Mouse (Mus musculus) cortical plate, adult 2 months (tissue): ENCODE data around the gene Phospho1. TPM values are rescaled to one million over a fixed set of nuclear protein-coding genes. Genes with fewer than 3 reads are reported as not detected.

Experiments used
- H3K27ac ChIP-seq: fragments of 200-500 bp; 2 replicates; pipeline ENCODE4 v1.5.1; 2012; ENCODE audit warnings: low read length, control low read depth, inconsistent platforms; ENCODE audit not compliant: insufficient read depth
- H3K4me1 ChIP-seq: fragments of 200-500 bp; 2 replicates; pipeline ENCODE4 v1.6.1; 2011; ENCODE audit warnings: low read length; ENCODE audit not compliant: control insufficient read depth, insufficient read depth
- H3K4me3 ChIP-seq: fragments of 200-500 bp; 2 replicates; pipeline ENCODE4 v1.5.1; 2011; ENCODE audit warnings: mild to moderate bottlenecking, low read length, control low read depth; ENCODE audit not compliant: insufficient read depth
- CTCF ChIP-seq: fragments of 200-500 bp; IDR thresholded peaks from 2 replicates; pipeline ENCODE4 v1.5.1; 2011; ENCODE audit warnings: mild to moderate bottlenecking, control low read depth, low read length; ENCODE audit not compliant: insufficient read depth; ENCODE audit errors: extremely low read depth
- POLR2A ChIP-seq: fragments of 200-500 bp; IDR thresholded peaks from 2 replicates; pipeline ENCODE4 v1.6.1; 2011; ENCODE audit warnings: mild to moderate bottlenecking, low read length, control low read depth; ENCODE audit not compliant: insufficient read depth; ENCODE audit errors: extremely low read depth
- polyA plus RNA-seq: library from polyadenylated mRNA; depleted of rRNA; stranded (reverse); fragments of >200 nt; gene quantifications from 2 replicates; pipeline ENCODE4 v1.2.3, GENCODE M21; 2012; rRNA removed

The Phospho1 gene
- polyA plus RNA-seq: 72.8 and 74.3 TPM in 2 replicates

GRCm38 (mm10) chr11:95824071-95824876 is at the start of gene Phospho1:
Gene Phospho1 (plus strand): TSS chr11:95824499.
- peak; percentile 37; the same call in 1 of the 2 replicates for TF ChIP-seq POLR2A
- TF ChIP-seq CTCF: no peak
- peak within 1 kb of the TSS; percentile 98 for H3K4me3 ChIP-seq
- H3K4me1 ChIP-seq: no peaks in the 10 kb centered on the region
- H3K27ac ChIP-seq: peak within 1 kb of the TSS; percentile 76; the same call in 1 of the 2 replicates

DNA sequence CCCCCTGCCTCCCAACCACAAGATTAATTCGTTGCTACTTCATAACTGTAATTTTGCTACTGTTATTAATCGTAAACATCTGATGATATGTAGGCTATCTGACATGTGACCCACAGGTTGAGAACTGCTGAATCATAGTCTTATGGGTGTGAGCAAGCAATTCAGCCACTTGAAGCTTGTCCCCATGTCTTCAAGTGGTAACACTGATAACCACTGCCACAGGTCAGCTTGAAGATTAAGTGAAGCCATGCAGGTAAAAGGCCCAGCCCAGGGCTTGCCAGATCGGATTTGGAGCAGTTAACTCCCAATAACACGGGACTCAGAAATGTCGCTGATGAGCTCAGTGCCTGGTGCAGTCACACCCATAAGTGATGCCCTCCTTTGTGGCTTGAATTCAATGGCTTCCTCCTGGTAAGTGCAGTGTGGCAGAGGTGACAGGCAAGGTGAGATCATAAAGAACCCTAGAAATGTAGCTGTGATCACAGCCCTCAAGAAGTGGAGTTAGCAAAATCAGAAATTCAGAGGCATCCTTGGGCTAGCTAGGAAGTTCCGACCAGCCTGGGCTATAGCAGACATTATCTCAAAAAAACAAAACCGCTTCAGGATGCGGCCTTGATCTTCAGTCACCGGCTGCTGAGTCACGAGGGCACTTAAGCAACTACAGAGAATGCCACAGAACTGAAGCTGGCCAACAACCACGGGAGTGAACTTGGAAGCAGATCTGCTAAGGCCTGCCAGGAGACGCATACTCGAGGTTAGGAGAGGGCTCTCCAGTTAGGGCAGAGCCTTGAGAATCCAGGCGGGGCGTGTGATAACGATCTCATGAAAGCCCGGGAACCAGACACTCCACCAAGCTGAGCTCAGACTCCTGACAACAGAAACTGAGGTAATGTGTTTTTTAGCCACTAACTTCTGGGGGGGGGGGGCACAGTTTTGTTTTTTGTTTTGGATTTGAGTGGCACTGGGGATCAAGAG is 46.7 kb upstream of the Phospho1 start:
- Histone ChIP-seq H3K4me1 (no peaks in the 10 kb centered on the region), H3K4me3 (no peak overlapping the region), H3K27ac (no peak overlapping the region)
- TF ChIP-seq POLR2A (no peak), CTCF (no peak)

DNA sequence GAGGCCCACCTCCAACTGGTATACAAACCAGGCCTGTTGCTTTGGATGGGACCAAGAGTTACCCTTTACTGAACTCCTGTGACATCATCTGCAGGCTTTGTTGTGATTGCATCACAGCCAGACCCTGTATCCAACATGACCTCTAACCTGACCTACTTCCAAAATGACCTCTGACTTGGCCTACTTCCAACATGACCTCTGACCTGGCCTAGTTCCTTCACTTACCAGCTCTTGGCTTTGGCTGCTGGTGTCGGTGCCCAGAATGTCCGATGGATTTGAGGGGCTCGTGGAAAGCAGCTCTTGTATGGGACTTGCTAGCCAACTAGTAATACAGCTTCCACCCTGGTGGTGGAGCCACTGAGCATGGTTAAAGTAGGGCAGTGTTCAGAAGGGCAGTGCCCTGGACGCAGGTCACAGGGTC is 45.5 kb upstream of the Phospho1 start:
- TF ChIP-seq CTCF: peak; percentile 25; the same call in 1 of the 2 replicates
- TF ChIP-seq POLR2A: no peak
- no peak overlapping the region for H3K27ac ChIP-seq
- no peaks in the 10 kb centered on the region for H3K4me1 ChIP-seq
- H3K4me3 ChIP-seq: no peak overlapping the region

- no peak for TF ChIP-seq CTCF
- TF ChIP-seq POLR2A: no peak
Measured at GRCm38 (mm10) chr11:95779366-95779765, 44.9 kb upstream of the Phospho1 start.

DNA sequence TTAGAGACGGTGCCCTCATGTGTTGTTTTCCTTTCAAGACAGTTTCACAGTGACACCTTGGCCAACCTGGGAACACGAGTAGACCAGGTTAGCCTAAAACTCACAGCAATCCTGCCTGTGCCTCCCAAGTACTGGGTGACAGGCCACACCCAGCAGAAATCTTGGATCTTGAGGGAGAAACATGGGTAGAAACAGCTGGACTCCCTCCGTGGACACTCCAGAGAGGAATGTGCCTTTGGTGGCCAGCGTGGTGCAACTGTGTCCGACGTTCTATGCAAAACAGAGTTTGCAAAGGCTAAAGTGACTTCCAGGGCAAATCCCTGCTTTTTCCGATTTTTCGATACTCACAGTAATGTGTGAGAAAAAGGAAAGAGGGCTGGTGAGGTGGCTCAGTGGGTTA is 43.8 kb upstream of the Phospho1 start:
- Histone ChIP-seq H3K4me3 (no peak overlapping the region), H3K27ac (no peak overlapping the region), H3K4me1 (no peaks in the 10 kb centered on the region)
- TF ChIP-seq POLR2A (no peak), CTCF (no peak)

More at GRCm38 (mm10) chr11:95779366-95779765, 44.9 kb upstream of the Phospho1 start:
- Histone ChIP-seq H3K4me1 (no peaks in the 10 kb centered on the region), H3K4me3 (no peak overlapping the region), H3K27ac (no peak overlapping the region)

DNA sequence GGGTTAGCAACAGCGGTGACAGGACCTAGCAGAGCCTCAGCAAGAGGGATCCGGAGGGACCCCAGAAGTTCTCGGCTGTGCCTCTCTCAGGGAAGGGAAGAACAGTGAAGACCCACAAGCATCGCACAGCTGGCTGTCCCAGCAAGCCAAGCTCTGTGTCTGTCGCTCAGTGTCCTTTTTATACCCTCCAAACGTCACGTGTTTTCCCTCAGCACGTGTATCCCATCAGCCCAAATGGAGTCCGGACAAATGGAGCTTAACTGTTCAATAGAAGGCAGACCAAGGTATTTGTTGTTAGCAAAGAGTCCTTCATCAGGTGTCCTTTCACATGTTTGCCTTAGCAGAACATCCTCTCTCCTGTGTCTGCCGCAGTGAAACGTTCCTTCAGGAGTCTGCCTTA is 42.7 kb upstream of the Phospho1 start:
- Histone ChIP-seq H3K4me1 (no peaks in the 10 kb centered on the region), H3K27ac (no peak overlapping the region), H3K4me3 (no peak overlapping the region)
- TF ChIP-seq CTCF (no peak), POLR2A (no peak)

DNA sequence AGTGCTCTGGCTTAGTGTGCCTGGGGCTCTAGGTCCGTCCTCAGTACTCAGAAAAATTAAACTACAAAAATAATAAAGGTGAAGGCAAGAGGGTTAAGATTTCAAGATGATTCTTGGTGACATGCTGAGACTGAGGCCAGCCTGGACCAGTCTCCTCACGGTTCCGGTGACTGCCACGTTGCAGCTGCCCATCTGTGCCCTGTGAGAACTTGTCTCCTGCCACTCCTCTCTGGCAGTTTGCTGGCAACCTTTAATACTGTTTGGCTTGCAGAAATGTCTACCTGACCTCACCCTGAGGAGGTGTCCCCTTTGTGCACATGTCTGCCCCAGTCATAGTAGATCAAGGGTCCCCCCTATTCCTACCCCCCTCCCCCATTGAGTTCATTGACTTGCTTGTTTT is 40.8 kb upstream of the Phospho1 start:
- Histone ChIP-seq H3K4me3 (no peak overlapping the region), H3K27ac (no peak overlapping the region), H3K4me1 (no peaks in the 10 kb centered on the region)
- TF ChIP-seq POLR2A: no peak

GRCm38 (mm10) chr11:95783958-95784357 is 40.3 kb upstream of the Phospho1 start:
- Histone ChIP-seq H3K4me3 (no peak overlapping the region), H3K4me1 (no peaks in the 10 kb centered on the region), H3K27ac (no peak overlapping the region)
- TF ChIP-seq CTCF (no peak), POLR2A (no peak)

DNA sequence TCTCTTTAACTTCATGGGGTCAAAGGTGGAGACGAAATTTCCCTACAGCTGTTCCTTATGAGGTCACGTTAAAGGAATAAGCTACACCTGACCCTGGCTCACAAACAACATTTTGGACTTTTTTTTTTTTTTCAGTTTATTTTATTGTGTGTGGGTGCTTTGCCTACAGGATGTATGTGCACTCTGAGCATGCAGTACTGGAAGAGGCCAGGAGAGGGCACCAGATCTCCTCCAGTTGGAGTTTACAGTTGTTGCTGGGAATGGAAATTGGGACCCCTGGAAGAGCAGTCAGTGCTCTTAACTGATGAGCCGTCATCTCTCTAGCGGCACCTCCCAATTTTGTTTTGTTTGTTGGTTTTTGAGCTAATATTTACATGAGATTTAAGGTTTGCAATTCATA is 38.6 kb upstream of the Phospho1 start:
- Histone ChIP-seq H3K4me1 (no peaks in the 10 kb centered on the region), H3K4me3 (no peak overlapping the region), H3K27ac (no peak overlapping the region)
- TF ChIP-seq CTCF (0 out of 2 replicates have a peak, but pooled peaks have one; percentile 17), POLR2A (no peak)
